Mouse (Mus musculus): Measurements from ENCODE around the gene Erg28. TPM values are rescaled to one million over a fixed set of nuclear protein-coding genes. Genes with fewer than 3 reads are reported as not detected.

The Erg28 gene
- total and polyA plus RNA-seq, 3 experiments: 55.6 to 76.3 TPM; not detected in 1

DNA sequence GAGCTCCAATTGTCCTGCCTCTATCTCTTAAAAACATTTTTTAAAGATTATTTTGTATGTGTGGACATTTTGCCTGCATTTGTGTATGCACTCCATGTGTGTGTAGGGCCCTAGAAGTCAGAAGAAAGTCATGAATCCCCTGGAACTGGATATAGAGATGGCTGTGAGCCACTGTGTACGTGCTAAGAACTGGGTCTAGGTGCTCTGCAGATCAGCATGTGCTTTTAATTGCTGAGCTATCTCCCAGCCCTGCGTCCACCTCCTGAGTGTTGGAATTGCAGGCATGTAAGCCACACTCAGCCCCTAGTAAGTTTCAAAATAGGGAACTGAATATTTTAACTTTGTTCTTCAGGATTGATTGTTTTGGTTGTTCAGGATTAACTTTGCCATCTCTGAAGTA lies 10.2 kb upstream of the Erg28 start:
- Histone ChIP-seq H3K9me3 (replicated peaks; ENCODE audit: insufficient read depth, low read length) (no peaks in the 10 kb centered on the region), H3K4me1 (ENCODE audit: control insufficient read depth in 1 of 2, insufficient read depth in 2 of 2, low read length in 2 of 2) (no peaks in the 10 kb centered on the region), H3K27ac (ENCODE audit: control insufficient read depth, low read depth, low read length) (no peak overlapping the region), H3K79me2 (ENCODE audit: control insufficient read depth, insufficient read depth, low read length, poor library complexity) (no peaks in the 10 kb centered on the region), H3K36me3 (ENCODE audit: control insufficient read depth in 1 of 2, insufficient read depth in 2 of 2, low read length in 2 of 2) (0 out of 4 replicates have a peak, but pooled peaks cover 0 to 1% of the 10 kb centered on the region in 2 experiments), H3K27me3 (ENCODE audit: control insufficient read depth in 1 of 2, insufficient read depth in 2 of 2, low read length in 2 of 2) (no peaks in the 10 kb centered on the region), H3K4me3 (ENCODE audit: control insufficient read depth in 1 of 2, insufficient read depth in 1 of 2, low read depth in 2 of 2, low read length in 2 of 2) (no peak overlapping the region), H3K9ac (ENCODE audit: control insufficient read depth, low read depth, low read length, poor library complexity, severe bottlenecking) (no peak overlapping the region)
- DNase-seq (ENCODE audit: low read depth, low spot score): no peak
- TF ChIP-seq USF1 (IDR thresholded peaks at IDR 0.05; ENCODE audit: low read depth, low read length) (no peak), ZKSCAN1 (IDR thresholded peaks at IDR 0.05; ENCODE audit: low read depth, low read length) (no peak), BHLHE40 (IDR thresholded peaks at IDR 0.05; ENCODE audit: borderline replicate concordance, low read depth, low read length) (no peak), ZC3H11A (IDR thresholded peaks at IDR 0.05; ENCODE audit: low read depth, low read length) (no peak), MAFK (IDR thresholded peaks at IDR 0.05; ENCODE audit: borderline replicate concordance, low read depth, low read length) (no peak), MAZ (IDR thresholded peaks at IDR 0.05; ENCODE audit: low read depth, low read length) (no peak), ZMIZ1 (IDR thresholded peaks at IDR 0.05; ENCODE audit: low read depth, low read length) (no peak), SIN3A (IDR thresholded peaks at IDR 0.05; ENCODE audit: low read length) (no peak), TAL1 (IDR thresholded peaks at IDR 0.05; ENCODE audit: low read length) (no peak)

DNA sequence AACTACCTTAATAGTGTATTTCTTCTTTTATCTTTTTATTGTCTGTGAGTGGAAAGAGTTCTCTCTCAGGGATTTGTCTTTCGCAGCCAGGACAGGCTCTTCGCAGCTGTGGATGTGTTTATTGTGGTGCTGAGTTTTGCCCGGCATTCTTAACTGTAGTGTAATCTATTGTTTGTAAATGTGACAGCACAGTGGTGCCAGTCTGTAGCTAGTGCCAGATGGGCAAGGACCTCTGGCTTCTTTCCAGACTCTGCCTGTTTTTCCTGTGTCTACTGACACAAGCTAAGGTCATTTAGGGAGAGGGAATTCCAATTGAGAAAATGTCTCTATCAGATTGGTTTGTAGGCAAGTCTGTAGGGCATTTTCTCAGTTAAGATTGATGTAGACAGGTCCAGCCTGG lies 6.3 kb upstream of the Erg28 start:
- Histone ChIP-seq H3K4me1 (ENCODE audit: control insufficient read depth in 1 of 2, insufficient read depth in 2 of 2, low read length in 2 of 2) (no peaks in the 10 kb centered on the region), H3K4me3 (ENCODE audit: control insufficient read depth in 1 of 2, insufficient read depth in 1 of 2, low read depth in 2 of 2, low read length in 2 of 2) (no peak overlapping the region), H3K79me2 (ENCODE audit: control insufficient read depth, insufficient read depth, low read length, poor library complexity) (no peaks in the 10 kb centered on the region), H3K9ac (ENCODE audit: control insufficient read depth, low read depth, low read length, poor library complexity, severe bottlenecking) (no peak overlapping the region), H3K36me3 (ENCODE audit: control insufficient read depth in 1 of 2, insufficient read depth in 2 of 2, low read length in 2 of 2) (peaks cover 1 to 6% of the 10 kb centered on the region in 2 experiments; a peak in 2 of 4 replicates), H3K27me3 (ENCODE audit: control insufficient read depth in 1 of 2, insufficient read depth in 2 of 2, low read length in 2 of 2) (no peaks in the 10 kb centered on the region), H3K27ac (ENCODE audit: control insufficient read depth, low read depth, low read length) (no peak overlapping the region), H3K9me3 (replicated peaks; ENCODE audit: insufficient read depth, low read length) (no peaks in the 10 kb centered on the region)
- DNase-seq (ENCODE audit: low read depth, low spot score): no peak
- TF ChIP-seq HCFC1 (IDR thresholded peaks at IDR 0.05; ENCODE audit: low read depth, low read length) (no peak), POLR2AphosphoS5 (IDR thresholded peaks at IDR 0.05; ENCODE audit: borderline replicate concordance, low read depth, low read length) (no peak), MYB (IDR thresholded peaks at IDR 0.05; ENCODE audit: low read depth, low read length) (no peak), ZC3H11A (IDR thresholded peaks at IDR 0.05; ENCODE audit: low read depth, low read length) (no peak), ZKSCAN1 (IDR thresholded peaks at IDR 0.05; ENCODE audit: low read depth, low read length) (no peak), GATA1 (IDR thresholded peaks at IDR 0.05; ENCODE audit: low read depth, low read length) (no peak), POLR2A (IDR thresholded peaks at IDR 0.05; ENCODE audit: control insufficient read depth in 1 of 2, insufficient read depth in 1 of 2, low read depth in 1 of 2, low read length in 2 of 2, poor library complexity in 1 of 2) (no peak), E2F4 (IDR thresholded peaks at IDR 0.05; ENCODE audit: borderline replicate concordance, low read depth, low read length) (no peak), CHD1 (IDR thresholded peaks at IDR 0.05; ENCODE audit: low read depth, low read length) (no peak), MXI1 (IDR thresholded peaks at IDR 0.05; ENCODE audit: low read depth, low read length) (no peak), ZNF384 (IDR thresholded peaks at IDR 0.05; ENCODE audit: low read depth, low read length) (no peak), MAFK (IDR thresholded peaks at IDR 0.05; ENCODE audit: borderline replicate concordance, low read depth, low read length) (no peak), MAX (IDR thresholded peaks at IDR 0.05; ENCODE audit: low read length) (no peak), USF1 (IDR thresholded peaks at IDR 0.05; ENCODE audit: low read depth, low read length) (no peak), EP300 (IDR thresholded peaks at IDR 0.05; ENCODE audit: low read depth in 1 of 2, low read length in 2 of 2) (no peak), MAZ (IDR thresholded peaks at IDR 0.05; ENCODE audit: low read depth, low read length) (no peak), MEF2A (IDR thresholded peaks at IDR 0.05; ENCODE audit: extremely low read depth, insufficient replicate concordance, low read depth, low read length, poor library complexity, severe bottlenecking) (no peak), NELFE (IDR thresholded peaks at IDR 0.05; ENCODE audit: low read depth, low read length) (no peak), RAD21 (IDR thresholded peaks at IDR 0.05; ENCODE audit: low read depth, low read length) (no peak), RCOR1 (IDR thresholded peaks at IDR 0.05; ENCODE audit: low read depth, low read length) (no peak)

All from MEL (cell line).